Mouse (Mus musculus) erythroblast, embryonic 14.5 days (primary cell): ENCODE measurements around the gene Cltc.

Experiments used
- GATA1 ChIP-seq: IDR thresholded peaks from 2 replicates; pipeline ENCODE4 v1.6.1; 2012; ENCODE audit warnings: low read length, inconsistent platforms, mixed read lengths
- TAL1 ChIP-seq: IDR thresholded peaks from 3 replicates; pipeline ENCODE4 v1.6.1; 2012; ENCODE audit warnings: low read length, inconsistent platforms, mixed read lengths

DNA sequence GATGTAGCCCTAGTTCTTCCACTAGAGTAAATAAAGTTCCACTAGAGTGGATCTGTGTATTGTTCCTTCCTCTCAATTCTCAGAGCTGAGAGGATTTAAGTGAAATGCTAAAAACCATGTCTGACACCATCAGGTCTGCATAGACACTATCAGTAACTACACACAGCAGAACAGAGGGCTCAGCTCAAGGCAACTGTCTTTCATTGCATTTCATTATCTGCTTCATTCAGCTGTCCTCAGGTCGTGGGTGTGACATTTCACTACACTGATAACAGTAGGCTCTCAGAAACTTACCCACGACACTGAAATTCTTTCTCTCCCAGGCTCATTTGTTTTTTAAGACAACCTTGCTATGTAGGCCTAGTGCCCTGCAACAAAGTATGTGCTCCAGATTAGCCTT, 14.8 kb downstream of the Cltc start:
- TF ChIP-seq GATA1 = peak; percentile 98
- peak; percentile 100 for TF ChIP-seq TAL1
